In genomic region chr4:139683728-139684638, GRCm38 (mm10) we compare ENCODE assay signal across 13 mouse cellular contexts. TPM values are rescaled to one million over a fixed set of nuclear protein-coding genes. Genes with fewer than 3 reads are reported as not detected.
DNase-seq lines count a peak whose midpoint lies in the region; ATAC-seq and TF ChIP-seq lines count a peak whose summit lies in the region.
"Had no signal": no experiment of that assay in that cellular context is flagged by ENCODE, and none has a peak within 500 bp of the region (broad histone marks: within the 10 kb centered on the region; RNA-seq: fewer than 3 reads in every experiment).

No protein-coding gene starts in this region.

- H3K27ac ChIP-seq in liver, adult 2 months (replicated peaks; ENCODE audit: insufficient read depth, low read depth, low read length): no peak overlapping the region
- no peak overlapping the region for H3K27ac ChIP-seq in liver, embryonic 11.5 days (ENCODE audit: low read depth, low read length)
- H3K27ac ChIP-seq: forebrain, embryonic 12.5 days; limb, embryonic 13.5 days; midbrain, embryonic 10.5 days had no signal

- no peak for TF ChIP-seq CTCF in liver, adult 2 months (IDR thresholded peaks at IDR 0.05; ENCODE audit: low read depth, low read length)

- H3K4me3 ChIP-seq in liver, adult 2 months (ENCODE audit: insufficient read depth, low read depth, low read length): no peak overlapping the region
- no peak overlapping the region for H3K4me3 ChIP-seq in liver, embryonic 11.5 days (ENCODE audit: low read depth, low read length)
- H3K4me3 ChIP-seq: forebrain, embryonic 12.5 days; limb, embryonic 13.5 days; midbrain, embryonic 10.5 days had no signal

- no peak overlapping the region for H3K9ac ChIP-seq in liver, adult 2 months (ENCODE audit: low read depth, low read length)
- H3K9ac ChIP-seq in liver, embryonic 11.5 days (ENCODE audit: low read depth, low read length): no peak overlapping the region
- H3K9ac ChIP-seq: forebrain, embryonic 12.5 days; limb, embryonic 13.5 days had no signal

- no peak for ATAC-seq in liver, embryonic 11.5 days (replicated peaks; ENCODE audit: low FRiP score)

- no peak overlapping the region for H3K4me2 ChIP-seq in liver, embryonic 11.5 days
- H3K4me2 ChIP-seq: forebrain, embryonic 12.5 days; limb, embryonic 13.5 days had no signal

- H3K4me1 ChIP-seq in liver, adult 2 months (ENCODE audit: control insufficient read depth, insufficient read depth, low read length): no peaks in the 10 kb centered on the region
- no peaks in the 10 kb centered on the region for H3K4me1 ChIP-seq in liver, embryonic 11.5 days (replicated peaks; ENCODE audit: control insufficient read depth, insufficient read depth, low read length)
- H3K4me1 ChIP-seq: forebrain, embryonic 12.5 days; limb, embryonic 13.5 days had no signal

- no peaks in the 10 kb centered on the region for H3K36me3 ChIP-seq in liver, adult 2 months (ENCODE audit: control insufficient read depth, insufficient read depth, low read length)
- no peaks in the 10 kb centered on the region for H3K36me3 ChIP-seq in liver, embryonic 11.5 days (ENCODE audit: control insufficient read depth, insufficient read depth, low read length)
- H3K36me3 ChIP-seq: forebrain, embryonic 12.5 days; limb, embryonic 13.5 days; midbrain, embryonic 10.5 days had no signal

- DNase-seq in liver, adult 2 months (ENCODE audit: extremely low read depth, low read depth, low spot score): peak; percentile 92
- no peak for DNase-seq in liver, embryonic 11.5 days (ENCODE audit: low spot score)
- peak; percentile 76 for DNase-seq in ES-CJ7 (ENCODE audit: low read depth, low spot score)
- DNase-seq in adrenal gland, postnatal 25 days: peak; percentile 77
- peak; percentile 17 to 22 for DNase-seq in spleen, postnatal 14 days (ENCODE audit: low spot score in 2 of 2)
- DNase-seq in layer of hippocampus, adult 8-10 months (ENCODE audit: low spot score in 2 of 2): no peak
- DNase-seq in layer of hippocampus, adult 18-20 months (ENCODE audit: low spot score in 2 of 2): no peak
- DNase-seq: gastrocnemius, postnatal 25 days had no signal

- no peaks in the 10 kb centered on the region for H3K27me3 ChIP-seq in liver, adult 2 months (ENCODE audit: control insufficient read depth, insufficient read depth, low read length)
- H3K27me3 ChIP-seq in liver, embryonic 11.5 days (replicated peaks; ENCODE audit: control insufficient read depth, insufficient read depth, low read length): no peaks in the 10 kb centered on the region; the same call in 1 of the 2 replicates

- no peak for TF ChIP-seq POLR2A in liver, adult 2 months (IDR thresholded peaks at IDR 0.05; ENCODE audit: extremely low read depth, insufficient read depth, low read length)

- no peaks in the 10 kb centered on the region for H3K9me3 ChIP-seq in liver, embryonic 11.5 days (ENCODE audit: control insufficient read depth, low read length)

- 68% methylated on average over 22 of the region's 22 CpGs for WGBS in liver, adult 2 months
- 77% methylated on average over 22 of the region's 22 CpGs for WGBS in liver, embryonic 11.5 days

- H3K79me2 ChIP-seq in liver, adult 2 months (ENCODE audit: control insufficient read depth, insufficient read depth, low read length): no peaks in the 10 kb centered on the region

RNA-seq across cellular contexts. Expression of gene Tas1r2, which starts 30.6 kb away (rescaled TPM):
- not detected in 2 replicates for total RNA-seq in liver, adult 2 months (2014; rRNA removed)
- polyA plus RNA-seq in liver, adult 2 months (2012; rRNA removed): 0.05 TPM in 1 of 2 replicates, not detected in the other
- not detected in 2 replicates for polyA plus RNA-seq in liver, embryonic 11.5 days (2014; fragmentation: Nextera tagmentation; extraction: Ambion mirVana)
- not detected in 2 replicates for total RNA-seq in adrenal gland, postnatal 25 days (2021)
- not detected for total RNA-seq in layer of hippocampus, adult 8-10 months (2022)
- not detected for total RNA-seq in layer of hippocampus, adult 18-20 months (2021)
- total RNA-seq: gastrocnemius, postnatal 25 days; heart, postnatal 25 days had no signal
- polyA plus RNA-seq: forebrain, embryonic 12.5 days; limb, embryonic 13.5 days; midbrain, embryonic 10.5 days; stomach, embryonic 14.5 days had no signal

Comparison
In these comparisons a context has a peak if more than half of its experiments do, and no peak if none do; other contexts are left out.
1. DNase-seq: peak in liver, adult 2 months (single experiment), ES-CJ7 (single experiment), adrenal gland, postnatal 25 days (single experiment) and spleen, postnatal 14 days (2 of 2); none in liver, embryonic 11.5 days (single experiment), layer of hippocampus, adult 8-10 months (0 of 2) and layer of hippocampus, adult 18-20 months (0 of 2).